Mouse (Mus musculus): Measurements from ENCODE around the gene Exoc4.

DNA sequence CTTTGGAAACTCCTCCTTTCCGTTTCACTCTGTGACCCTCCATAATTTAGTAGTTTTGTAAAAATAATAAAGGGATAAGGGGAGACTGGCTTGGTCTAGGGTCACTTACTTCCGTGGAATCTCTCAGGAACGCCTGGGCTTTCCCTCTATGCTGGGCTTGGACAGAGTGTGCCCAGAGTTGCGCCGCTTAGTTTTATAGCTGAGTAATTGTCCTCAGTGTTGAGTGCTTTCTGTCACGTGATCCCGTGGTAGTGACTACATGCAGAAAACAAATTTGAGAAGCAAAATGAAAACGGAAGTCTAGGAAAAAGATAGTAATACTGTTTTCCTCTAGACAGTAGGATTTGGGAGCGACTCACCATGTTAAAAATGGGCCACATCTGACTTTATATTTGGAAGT, 235.7 kb downstream of the Exoc4 start:
- TF ChIP-seq CTCF (IDR thresholded peaks at IDR 0.05; ENCODE audit: low read depth, low read length): no peak
- no peak for TF ChIP-seq GATA1 (IDR thresholded peaks at IDR 0.05; ENCODE audit: borderline replicate concordance, low read length)

All from G1E (cell line).